Mouse (Mus musculus) intestine, embryonic 15.5 days (tissue): ENCODE measurements at regions not wholly inside any gene's neighbourhood (a gene's known extent, or its start where the extent isn't known, plus 50 kb on each side); places are given as distances from the start of the nearest gene placed in this dataset.
"Not testable (repeated sequence)": the region's sequence is repeated elsewhere in the genome, so short reads cannot be mapped to it uniquely, and the experiment has no call there.

Experiments used
- ATAC-seq: fragments of 200-750 bp; cut with Nextera tagmentation; 2 replicates; pipeline ENCODE4 v1.8.0; 2017; ENCODE audit warnings: moderate TSS enrichment, moderate library complexity
- H3K27ac ChIP-seq: fragments of 300-500 bp; sonication (generic); 2 replicates; pipeline ENCODE4 v1.5.1; 2015; ENCODE audit warnings: mild to moderate bottlenecking, inconsistent platforms
- H3K27me3 ChIP-seq: fragments of 300-500 bp; sonication (generic); replicated peaks from 2 replicates; pipeline ENCODE4 v1.6.1; 2015; ENCODE audit warnings: inconsistent platforms
- H3K36me3 ChIP-seq: fragments of 300-500 bp; sonication (generic); 2 replicates; pipeline ENCODE4 v1.6.1; 2015; ENCODE audit warnings: inconsistent platforms
- H3K4me1 ChIP-seq: fragments of 300-500 bp; sonication (generic); replicated peaks from 2 replicates; pipeline ENCODE4 v1.6.1; 2015; ENCODE audit warnings: inconsistent platforms
- H3K4me2 ChIP-seq: fragments of 300-500 bp; sonication (generic); replicated peaks from 2 replicates; pipeline ENCODE4 v1.6.1; 2015; ENCODE audit warnings: mild to moderate bottlenecking, inconsistent platforms
- H3K4me3 ChIP-seq: fragments of 300-500 bp; sonication (generic); replicated peaks from 2 replicates; pipeline ENCODE4 v1.5.1; 2015; ENCODE audit warnings: inconsistent platforms
- H3K9ac ChIP-seq: fragments of 300-500 bp; sonication (generic); 2 replicates; pipeline ENCODE4 v1.6.1; 2015; ENCODE audit warnings: inconsistent platforms
- H3K9me3 ChIP-seq: fragments of 300-500 bp; sonication (generic); 2 replicates; pipeline ENCODE4 v1.6.1; 2016; ENCODE audit warnings: inconsistent platforms
- WGBS: fragments of 180-500 bp; shearing (Covaris S2); methylation state at CpG from one replicate; pipeline ENCODE4 v1.1.7; 2015; 5-methylcytosine and 5-hydroxymethylcytosine counted together

GRCm38 (mm10) chr8:20261452-20262181 lies 101.4 kb downstream of the Gm15319 start:
- peak; percentile 80 for ATAC-seq
- H3K4me2 ChIP-seq: not testable (repeated sequence)

GRCm38 (mm10) chr8:20261007-20261406 lies 102.0 kb downstream of the Gm15319 start:
- H3K4me3 ChIP-seq, H3K4me1 ChIP-seq, H3K9me3 ChIP-seq, H3K9ac ChIP-seq, H3K36me3 ChIP-seq, H3K4me2 ChIP-seq, ATAC-seq, H3K27me3 ChIP-seq, H3K27ac ChIP-seq: not testable (repeated sequence)
- 94% methylated on average over 2 of the region's 2 CpGs for WGBS

More at GRCm38 (mm10) chr8:20261452-20262181, 101.4 kb downstream of the Gm15319 start:
- H3K4me3 ChIP-seq, H3K4me1 ChIP-seq, H3K27me3 ChIP-seq, H3K27ac ChIP-seq, H3K36me3 ChIP-seq, H3K9me3 ChIP-seq, H3K9ac ChIP-seq: not testable (repeated sequence)
- WGBS: 52% methylated on average over 6 of the region's 9 CpGs

DNA sequence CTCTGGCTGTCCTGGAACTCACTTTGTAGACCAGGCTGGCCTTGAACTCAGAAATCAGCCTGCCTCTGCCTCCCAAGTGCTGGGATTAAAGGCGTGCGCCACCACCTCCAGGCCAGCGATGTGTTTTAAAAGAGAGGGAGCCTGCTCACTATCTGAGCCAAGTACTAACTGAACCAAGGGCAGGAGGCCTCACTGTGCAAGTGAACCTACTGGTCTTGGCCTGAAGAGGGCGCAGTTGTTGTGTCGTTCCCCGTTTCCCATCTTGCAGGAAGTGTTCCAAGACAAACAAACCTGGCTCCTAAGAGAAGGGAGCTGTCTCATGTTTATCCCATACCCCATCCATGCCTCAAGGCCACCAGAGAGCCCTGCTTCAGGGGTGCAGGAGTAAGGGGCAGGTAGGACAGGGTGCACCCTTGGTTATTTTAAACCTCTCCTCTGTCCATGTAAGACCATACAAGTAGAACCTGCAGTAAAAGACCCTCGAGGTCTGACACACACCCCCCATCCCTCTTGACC lies 102.8 kb downstream of the Gm15319 start:
- not testable (repeated sequence) for H3K27me3 ChIP-seq, H3K9me3 ChIP-seq, H3K4me2 ChIP-seq, H3K36me3 ChIP-seq, H3K4me3 ChIP-seq, ATAC-seq, H3K27ac ChIP-seq, H3K4me1 ChIP-seq, H3K9ac ChIP-seq
- WGBS: 70% methylated on average over 6 of the region's 7 CpGs

GRCm38 (mm10) chr8:20259662-20260061 lies 103.3 kb downstream of the Gm15319 start:
- H3K27me3 ChIP-seq, H3K9me3 ChIP-seq, H3K4me3 ChIP-seq, H3K36me3 ChIP-seq, ATAC-seq, H3K9ac ChIP-seq, H3K4me1 ChIP-seq, H3K4me2 ChIP-seq, H3K27ac ChIP-seq: not testable (repeated sequence)
- WGBS: 82% methylated on average over 8 of the region's 8 CpGs
